Mouse (Mus musculus) thymus, adult 18-20 months (tissue): ENCODE data around the gene Mafb.

Experiments
- DNase-seq, 2 experiments: peaks; one replicate each; pipeline ENCODE4 v3.0.0; 2022; ENCODE audit warnings: mixed read lengths in 2 of 2

The Mafb gene

GRCm38 (mm10) chr2:160321829-160322228 lies 45.0 kb downstream of the Mafb start:
- no peak for DNase-seq

- DNase-seq, result no peak
Observed at GRCm38 (mm10) chr2:160318255-160318654, 48.6 kb downstream of the Mafb start.
